Mouse (Mus musculus) monocyte, adult 5-6 weeks (primary cell): ENCODE data around the gene Vmn1r66. TPM values are rescaled to one million over a fixed set of nuclear protein-coding genes. Genes with fewer than 3 reads are reported as not detected.
"Not testable (repeated sequence)": the region's sequence is repeated elsewhere in the genome, so short reads cannot be mapped to it uniquely, and the experiment has no call there.

Source experiments
- ATAC-seq: fragments of 153-309, 156-312 bp; replicated peaks from 2 replicates; pipeline ENCODE4 v1.8.0; 2017; ENCODE audit warnings: mild to moderate bottlenecking; ENCODE audit not compliant: low TSS enrichment, insufficient number of reproducible peaks, severe bottlenecking, poor library complexity, low FRiP score
- total RNA-seq: library from RNA; stranded (forward); fragments of 200-1000, 200-491, 200-594 nt; gene quantifications from 3 replicates; pipeline ENCODE4 v1.2.3, GENCODE M21; 2017

Vmn1r66 gene
- not detected in 3 replicates for total RNA-seq

DNA sequence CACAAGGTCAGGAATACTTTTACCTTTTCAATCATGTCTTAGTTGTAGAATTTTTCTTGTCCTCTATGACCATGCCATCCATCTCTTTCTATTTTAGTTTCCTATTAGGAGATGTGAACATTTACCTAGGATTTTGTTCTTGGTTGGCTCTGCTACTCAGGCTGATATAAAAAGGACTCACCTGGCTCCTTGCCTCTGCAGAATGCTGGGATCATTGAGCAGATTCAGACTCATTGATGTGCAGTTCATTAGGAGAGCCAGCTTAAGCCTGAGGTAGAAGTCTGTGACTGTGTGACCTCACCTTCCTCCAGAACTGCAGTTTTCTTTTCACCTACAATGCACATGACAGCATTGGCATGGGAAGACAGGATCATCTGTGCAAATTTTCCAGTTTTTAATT is at the start of gene Vmn1r66:
Gene Vmn1r66 (minus strand): TSS at position 101 of the 400 bp plus-strand sequence.
- ATAC-seq: no peak

DNA sequence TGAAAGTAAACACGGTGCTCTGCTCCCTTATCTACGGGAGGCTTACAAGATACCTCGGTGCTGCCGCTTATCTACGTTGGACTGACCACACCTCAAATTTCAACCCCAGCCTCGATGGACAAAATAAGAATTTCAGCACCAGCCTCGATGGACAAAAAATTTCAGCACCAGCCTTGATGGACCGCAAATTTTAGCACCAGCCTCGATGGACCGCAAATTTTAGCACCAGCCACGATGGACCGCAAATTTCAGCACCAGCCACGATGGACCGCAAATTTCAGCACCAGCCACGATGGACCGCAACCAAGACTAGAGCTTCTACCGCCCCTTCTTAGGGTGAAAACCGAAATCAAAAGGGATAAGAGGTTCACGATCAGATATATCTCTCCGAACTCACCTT is 47.7 kb upstream of the Vmn1r66 start:
- ATAC-seq: not testable (repeated sequence)

DNA sequence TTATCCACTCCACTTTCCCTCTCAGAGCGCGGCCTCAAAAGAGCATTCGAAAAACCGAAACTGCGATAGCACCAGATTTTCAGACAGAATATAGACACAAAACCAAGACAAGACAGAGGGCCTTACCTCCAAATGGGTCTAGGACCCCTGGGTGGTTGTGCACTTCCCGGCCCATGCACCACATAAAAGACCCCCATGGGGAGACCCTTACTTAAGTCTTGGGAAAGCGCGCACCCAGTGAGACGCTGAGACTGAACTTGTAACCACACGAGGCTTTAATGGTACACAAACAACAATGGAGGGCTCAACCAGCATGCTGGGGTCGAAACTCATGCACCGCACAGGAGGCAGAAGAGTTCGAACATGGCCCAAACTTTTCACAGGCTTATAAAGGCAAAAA is 25.7 kb downstream of the Vmn1r66 start:
- no peak for ATAC-seq

DNA sequence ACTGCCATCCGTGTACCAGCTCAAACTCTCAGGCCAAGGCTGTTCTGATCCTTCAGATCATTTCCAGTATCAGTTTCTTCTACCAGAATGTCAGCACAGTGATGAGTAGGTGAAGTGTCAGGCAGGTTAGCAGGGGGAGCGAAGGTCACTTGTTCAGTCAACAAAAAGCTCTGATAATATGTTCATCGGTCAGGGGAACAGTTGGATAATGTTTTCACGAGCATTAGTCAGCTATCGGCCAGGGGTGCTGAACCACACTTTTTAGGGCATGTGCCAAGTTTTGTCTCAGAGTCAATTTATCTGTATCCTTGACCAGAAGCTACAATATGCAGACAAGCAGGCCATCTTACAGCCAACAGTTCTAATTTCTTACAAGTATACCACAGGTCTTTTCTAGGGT is 28.7 kb downstream of the Vmn1r66 start:
- ATAC-seq: no peak

Other genes with a start within 250 kb of the Vmn1r66 start
- not detected in 3 replicates for gene Vmn2r50, start 224.7 kb downstream of the Vmn1r66 start, total RNA-seq
- gene Vmn2r51, start 172.3 kb downstream of the Vmn1r66 start, total RNA-seq: not detected in 3 replicates
- gene Vmn2r52, start 101.4 kb downstream of the Vmn1r66 start, total RNA-seq: not detected in 3 replicates
- not detected in 3 replicates for gene Vmn1r67, start 165.3 kb upstream of the Vmn1r66 start, total RNA-seq
- gene Zik1, start 217.4 kb upstream of the Vmn1r66 start, total RNA-seq: 0.11 to 0.29 TPM in 2 of 3 replicates, not detected in the other